Mouse (Mus musculus) small intestine, adult 2 months (tissue): ENCODE measurements at regions not wholly inside any gene's neighbourhood (a gene's known extent, or its start where the extent isn't known, plus 50 kb on each side); places are given as distances from the start of the nearest gene placed in this dataset.

ENCODE experiments used
- CTCF ChIP-seq: fragments of 200-500 bp; IDR thresholded peaks from 2 replicates; pipeline ENCODE4 v1.5.1; 2012; ENCODE audit warnings: low read depth, mild to moderate bottlenecking, control low read depth, inconsistent platforms, low read length, moderate library complexity, mixed read lengths; ENCODE audit not compliant: insufficient replicate concordance, insufficient read length; ENCODE audit errors: extremely low read depth
- POLR2A ChIP-seq: fragments of 200-500 bp; IDR thresholded peaks from 2 replicates; pipeline ENCODE4 v1.6.1; 2012; ENCODE audit warnings: low read depth, mild to moderate bottlenecking, control low read depth, inconsistent platforms, low read length, moderate library complexity

GRCm38 (mm10) chr2:115213181-115213970 lies 368.1 kb upstream of the BC052040 start:
- TF ChIP-seq CTCF = no peak
- TF ChIP-seq POLR2A = no peak
